Mouse (Mus musculus) heart, postnatal 10 days (tissue): Measurements from ENCODE around the gene AL607142.1. TPM values are rescaled to one million over a fixed set of nuclear protein-coding genes. Genes with fewer than 3 reads are reported as not detected.

Experiments
- total RNA-seq, 2 experiments: library from RNA; stranded (reverse); gene quantifications; 2 replicates each; pipeline ENCODE4 v1.2.3; 2021

AL607142.1 gene
- total RNA-seq, 2 experiments from 2014 or later = not detected

Other genes with a start within 250 kb of the AL607142.1 start
- not detected for gene Edn2, start 96.2 kb downstream of the AL607142.1 start, total RNA-seq
- 1 to 10 TPM; 4.9 to 7.9 TPM for gene Foxo6, start 222.4 kb downstream of the AL607142.1 start, total RNA-seq